Mouse (Mus musculus): Measurements from ENCODE around the gene Il18. TPM values are rescaled to one million over a fixed set of nuclear protein-coding genes. Genes with fewer than 3 reads are reported as not detected.
A peak's percentile ranks its signal among the peaks of the same experiment; 100 is the strongest.

Gene Il18
- polyA plus RNA-seq, 2 experiments = 2.4 to 2.9 TPM

DNA sequence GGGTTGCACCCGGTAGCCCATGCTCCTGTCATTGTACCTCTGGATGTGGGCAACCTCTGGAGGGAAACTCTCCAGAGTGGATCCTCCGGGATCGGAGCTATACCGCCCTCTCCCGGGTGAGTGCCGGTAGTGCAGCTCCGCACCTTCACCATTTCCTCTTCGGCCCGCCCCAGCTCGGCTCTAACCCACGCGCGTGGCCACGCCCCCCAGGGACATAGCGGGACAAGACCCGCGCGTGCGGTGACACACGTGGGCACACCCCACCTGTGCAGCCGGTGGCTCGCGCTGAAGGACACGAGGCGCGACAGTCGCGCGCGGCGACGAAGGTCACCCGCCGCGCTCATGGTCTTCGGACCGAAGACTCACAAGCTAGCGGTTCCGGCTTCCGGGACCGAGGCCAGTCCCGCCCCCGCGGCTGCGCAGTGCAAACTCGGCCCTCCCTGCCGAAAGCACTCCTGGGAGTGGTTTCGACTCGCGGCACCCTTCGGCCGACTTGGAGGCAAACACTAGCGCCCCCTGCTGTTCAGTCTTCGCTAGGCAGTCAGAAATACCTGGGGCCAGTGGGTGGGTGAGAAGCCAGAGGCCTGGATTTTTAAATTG lies 26.2 kb upstream of the Il18 start, which contains the start of gene Pts:
Pts (minus strand) TSS at position 432 of the 600 bp plus-strand sequence.
- ATAC-seq (ENCODE audit: low FRiP score, low read depth) (peak; percentile 97), DNase-seq (ENCODE audit: low spot score) (peak; percentile 97)
- H3K4me3 ChIP-seq (replicated peaks; ENCODE audit: low read length) = peak within 1 kb of the TSS; percentile 75
- peaks cover 4% of the 10 kb centered on the region for H3K4me1 ChIP-seq (ENCODE audit: control insufficient read depth, insufficient read depth, low read length)
- H3K9ac ChIP-seq (ENCODE audit: low read depth, low read length, severe bottlenecking) = peak within 1 kb of the TSS; percentile 67
- no peak within 1 kb of the TSS for H3K27ac ChIP-seq (replicated peaks; ENCODE audit: low read depth, low read length)
- peak within 1 kb of the TSS; percentile 72 for H3K4me2 ChIP-seq (replicated peaks; ENCODE audit: low read depth, low read length, severe bottlenecking)
- peak; percentile 98 for TF ChIP-seq POLR2A (IDR thresholded peaks at IDR 0.05; ENCODE audit: borderline replicate concordance, extremely low read depth, insufficient read depth, insufficient read length)
- H3K9me3 ChIP-seq (ENCODE audit: control insufficient read depth, low read length) = no peaks in the 10 kb centered on the region
- no peaks in the 10 kb centered on the region for H3K36me3 ChIP-seq (ENCODE audit: control insufficient read depth, insufficient read depth, low read length)
- WGBS = under 1% methylated on average over 44 of the region's 54 CpGs
- H3K27me3 ChIP-seq (ENCODE audit: control insufficient read depth, insufficient read depth, low read length) = no peaks in the 10 kb centered on the region

GRCm38 (mm10) chr9:50530890-50531289 lies 23.7 kb upstream of the Il18 start:
- H3K27me3 ChIP-seq (ENCODE audit: control insufficient read depth, insufficient read depth, low read length) = no peaks in the 10 kb centered on the region
- H3K36me3 ChIP-seq (ENCODE audit: control insufficient read depth, insufficient read depth, low read length) = no peaks in the 10 kb centered on the region
- H3K27ac ChIP-seq (replicated peaks; ENCODE audit: low read depth, low read length) = no peak overlapping the region
- ATAC-seq (ENCODE audit: low FRiP score, low read depth) (no peak), DNase-seq (ENCODE audit: low spot score) (peak; percentile 69)
- WGBS = 30% methylated on average over 2 of the region's 2 CpGs
- no peak overlapping the region for H3K4me3 ChIP-seq (replicated peaks; ENCODE audit: low read length)
- H3K4me2 ChIP-seq (replicated peaks; ENCODE audit: low read depth, low read length, severe bottlenecking) = no peak overlapping the region
- no peak for TF ChIP-seq POLR2A (IDR thresholded peaks at IDR 0.05; ENCODE audit: borderline replicate concordance, extremely low read depth, insufficient read depth, insufficient read length)
- H3K9me3 ChIP-seq (ENCODE audit: control insufficient read depth, low read length) = no peaks in the 10 kb centered on the region
- H3K9ac ChIP-seq (ENCODE audit: low read depth, low read length, severe bottlenecking) = no peak overlapping the region
- H3K4me1 ChIP-seq (ENCODE audit: control insufficient read depth, insufficient read depth, low read length) = peaks cover 4% of the 10 kb centered on the region

GRCm38 (mm10) chr9:50533328-50533727 lies 21.3 kb upstream of the Il18 start:
- DNase-seq (ENCODE audit: low spot score) (no peak), ATAC-seq (ENCODE audit: low FRiP score, low read depth) (no peak)
- Histone ChIP-seq H3K9ac (ENCODE audit: low read depth, low read length, severe bottlenecking) (no peak overlapping the region), H3K27me3 (ENCODE audit: control insufficient read depth, insufficient read depth, low read length) (no peaks in the 10 kb centered on the region), H3K4me2 (replicated peaks; ENCODE audit: low read depth, low read length, severe bottlenecking) (no peak overlapping the region), H3K9me3 (ENCODE audit: control insufficient read depth, low read length) (no peaks in the 10 kb centered on the region), H3K36me3 (ENCODE audit: control insufficient read depth, insufficient read depth, low read length) (no peaks in the 10 kb centered on the region), H3K4me3 (replicated peaks; ENCODE audit: low read length) (no peak overlapping the region), H3K27ac (replicated peaks; ENCODE audit: low read depth, low read length) (no peak overlapping the region), H3K4me1 (ENCODE audit: control insufficient read depth, insufficient read depth, low read length) (no peaks in the 10 kb centered on the region)
- WGBS = 82% methylated on average over 11 of the region's 11 CpGs
- TF ChIP-seq POLR2A (IDR thresholded peaks at IDR 0.05; ENCODE audit: borderline replicate concordance, extremely low read depth, insufficient read depth, insufficient read length) = no peak

DNA sequence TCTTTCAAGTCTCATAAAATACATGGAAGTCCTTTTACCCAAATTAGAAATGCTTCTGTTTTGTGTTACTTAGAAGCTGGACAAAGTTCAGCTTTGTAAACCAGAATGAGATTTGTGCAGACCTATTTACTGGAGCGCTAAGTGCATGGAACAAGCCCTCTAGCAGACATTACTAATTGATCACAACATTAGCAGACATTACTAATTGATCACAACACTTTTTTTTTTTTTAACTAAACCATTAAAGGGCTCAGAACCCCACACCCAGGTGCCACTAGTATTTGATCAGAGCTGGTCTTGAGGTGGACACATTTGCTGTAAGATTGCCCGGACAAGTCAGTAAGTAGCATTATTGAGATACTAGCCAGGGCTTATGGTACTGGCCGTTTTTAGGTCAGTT lies 20.8 kb upstream of the Il18 start:
- WGBS = 76% methylated on average over 3 of the region's 3 CpGs
- H3K27ac ChIP-seq (replicated peaks; ENCODE audit: low read depth, low read length) = no peak overlapping the region
- H3K4me2 ChIP-seq (replicated peaks; ENCODE audit: low read depth, low read length, severe bottlenecking) = no peak overlapping the region
- no peaks in the 10 kb centered on the region for H3K9me3 ChIP-seq (ENCODE audit: control insufficient read depth, low read length)
- no peak overlapping the region for H3K4me3 ChIP-seq (replicated peaks; ENCODE audit: low read length)
- TF ChIP-seq POLR2A (IDR thresholded peaks at IDR 0.05; ENCODE audit: borderline replicate concordance, extremely low read depth, insufficient read depth, insufficient read length) = no peak
- no peaks in the 10 kb centered on the region for H3K27me3 ChIP-seq (ENCODE audit: control insufficient read depth, insufficient read depth, low read length)
- ATAC-seq (ENCODE audit: low FRiP score, low read depth) (no peak), DNase-seq (ENCODE audit: low spot score) (no peak)
- H3K9ac ChIP-seq (ENCODE audit: low read depth, low read length, severe bottlenecking) = no peak overlapping the region
- H3K36me3 ChIP-seq (ENCODE audit: control insufficient read depth, insufficient read depth, low read length) = no peaks in the 10 kb centered on the region
- no peaks in the 10 kb centered on the region for H3K4me1 ChIP-seq (ENCODE audit: control insufficient read depth, insufficient read depth, low read length)

DNA sequence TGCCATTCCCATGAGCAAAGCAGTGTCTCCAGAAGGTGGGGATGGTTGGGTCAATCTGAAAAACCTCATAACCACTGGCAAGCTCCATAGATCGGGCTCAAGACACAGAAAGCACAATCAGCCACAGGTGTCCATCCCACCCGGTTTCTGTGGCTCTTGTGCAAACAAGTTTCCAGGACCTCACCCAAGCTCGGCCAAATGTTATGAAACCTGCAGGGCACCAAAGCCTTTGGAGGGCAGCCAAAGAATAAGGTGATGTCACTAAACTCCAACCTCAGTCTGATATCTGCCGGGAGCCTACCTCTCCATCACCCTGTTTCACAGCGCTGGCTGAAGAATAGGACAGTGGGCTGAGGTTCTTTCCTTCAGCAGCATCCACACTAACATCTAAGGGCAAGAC lies 18.7 kb upstream of the Il18 start:
- Histone ChIP-seq H3K27me3 (ENCODE audit: control insufficient read depth, insufficient read depth, low read length) (no peaks in the 10 kb centered on the region), H3K27ac (replicated peaks; ENCODE audit: low read depth, low read length) (no peak overlapping the region), H3K4me2 (replicated peaks; ENCODE audit: low read depth, low read length, severe bottlenecking) (no peak overlapping the region), H3K9me3 (ENCODE audit: control insufficient read depth, low read length) (no peaks in the 10 kb centered on the region), H3K36me3 (ENCODE audit: control insufficient read depth, insufficient read depth, low read length) (no peaks in the 10 kb centered on the region), H3K4me1 (ENCODE audit: control insufficient read depth, insufficient read depth, low read length) (no peaks in the 10 kb centered on the region), H3K9ac (ENCODE audit: low read depth, low read length, severe bottlenecking) (no peak overlapping the region), H3K4me3 (replicated peaks; ENCODE audit: low read length) (no peak overlapping the region)
- WGBS = 75% methylated on average over 5 of the region's 5 CpGs
- no peak for DNase-seq (ENCODE audit: low spot score)
- ATAC-seq (ENCODE audit: low FRiP score, low read depth) = no peak
- TF ChIP-seq POLR2A (IDR thresholded peaks at IDR 0.05; ENCODE audit: borderline replicate concordance, extremely low read depth, insufficient read depth, insufficient read length) = no peak

All from limb, embryonic 14.5 days (tissue).